Mouse (Mus musculus): Measurements from ENCODE around the gene Epn3.

GRCm38 (mm10) chr11:94481963-94482362 lies 17.8 kb downstream of the Epn3 start:
- TF ChIP-seq CTCF (IDR thresholded peaks at IDR 0.05; ENCODE audit: insufficient read depth, low read depth, low read length), result no peak
- no peak for TF ChIP-seq POLR2A (IDR thresholded peaks at IDR 0.05; ENCODE audit: insufficient read depth, low read depth, low read length)
